Mouse (Mus musculus) stomach, adult 2 months (tissue): ENCODE results near the gene Olfr1396. TPM values are rescaled to one million over a fixed set of nuclear protein-coding genes. Genes with fewer than 3 reads are reported as not detected.

Experiments used
- polyA plus RNA-seq: library from polyadenylated mRNA; depleted of rRNA; stranded (reverse); fragments of >200 nt; gene quantifications from 2 replicates; pipeline ENCODE4 v1.2.3, GENCODE M21; 2012; rRNA removed

Olfr1396 gene
- 0.04 and 1.4 TPM in 2 replicates for polyA plus RNA-seq

DNA sequence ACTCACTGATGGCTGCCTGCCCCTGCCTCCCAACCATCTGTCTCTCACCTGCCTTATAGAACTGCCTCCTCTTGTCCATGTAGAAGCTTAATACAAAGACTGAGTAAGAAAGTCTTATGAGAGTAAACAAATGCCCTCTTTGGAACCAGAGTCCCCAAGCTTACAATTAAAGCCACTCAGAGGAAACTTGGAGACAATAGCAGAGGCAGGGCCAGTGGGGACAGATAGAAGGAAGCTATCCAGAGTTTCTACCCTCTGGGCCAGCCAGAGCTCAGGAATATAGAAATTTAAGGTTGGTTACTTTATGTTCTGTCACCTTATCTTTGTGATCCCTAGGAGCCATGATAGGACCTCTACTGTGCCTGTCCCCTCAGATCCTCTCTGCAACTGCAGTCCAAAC lies at the start of gene Olfr1396:
Gene Olfr1396 (minus strand): TSS at position 101 of the 400 bp plus-strand sequence.

DNA sequence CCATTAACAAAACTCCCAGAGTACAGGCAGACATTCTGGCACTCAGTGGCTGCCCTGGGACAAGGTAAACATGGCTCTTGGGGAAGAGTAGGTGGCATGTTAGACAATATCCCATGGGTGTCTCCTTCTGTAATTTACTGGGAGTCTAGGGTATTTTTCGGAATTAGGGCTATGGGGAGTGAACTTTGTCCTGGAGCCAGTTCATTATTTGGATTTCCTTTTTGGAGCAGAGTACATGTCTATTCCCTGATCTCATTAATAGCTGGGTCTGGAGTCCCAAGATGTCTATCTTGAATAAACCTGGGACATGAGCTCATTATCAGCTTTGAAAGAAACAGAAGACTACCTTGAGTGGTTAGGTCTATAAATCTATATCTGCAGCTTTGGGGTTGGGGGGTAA lies 39.4 kb upstream of the Olfr1396 start, which contains the start of gene Olfr1394:
Gene Olfr1394 (plus strand): TSS at position 301 of the 400 bp plus-strand sequence.

DNA sequence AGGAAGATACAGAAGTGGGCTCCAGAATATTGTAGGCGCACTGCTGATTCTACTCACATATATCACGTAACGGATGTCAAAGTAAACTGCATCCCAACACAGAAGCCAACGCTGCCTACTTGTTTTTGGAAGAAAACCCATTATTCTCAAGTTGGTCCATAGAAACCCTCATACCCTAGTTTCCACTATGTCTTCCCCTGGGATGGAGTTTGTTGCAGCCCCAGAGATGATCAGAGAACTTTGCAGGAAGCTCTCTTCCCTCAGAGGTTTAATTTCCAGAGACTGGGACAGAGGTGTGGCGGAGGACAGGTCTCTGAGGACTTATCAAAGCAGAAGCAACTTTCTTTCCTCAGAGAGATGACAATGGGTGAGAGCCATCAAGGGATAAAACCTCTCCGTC lies 27.3 kb upstream of the Olfr1396 start, which contains the start of gene Olfr1395:
Gene Olfr1395 (plus strand): TSS at position 301 of the 400 bp plus-strand sequence.

DNA sequence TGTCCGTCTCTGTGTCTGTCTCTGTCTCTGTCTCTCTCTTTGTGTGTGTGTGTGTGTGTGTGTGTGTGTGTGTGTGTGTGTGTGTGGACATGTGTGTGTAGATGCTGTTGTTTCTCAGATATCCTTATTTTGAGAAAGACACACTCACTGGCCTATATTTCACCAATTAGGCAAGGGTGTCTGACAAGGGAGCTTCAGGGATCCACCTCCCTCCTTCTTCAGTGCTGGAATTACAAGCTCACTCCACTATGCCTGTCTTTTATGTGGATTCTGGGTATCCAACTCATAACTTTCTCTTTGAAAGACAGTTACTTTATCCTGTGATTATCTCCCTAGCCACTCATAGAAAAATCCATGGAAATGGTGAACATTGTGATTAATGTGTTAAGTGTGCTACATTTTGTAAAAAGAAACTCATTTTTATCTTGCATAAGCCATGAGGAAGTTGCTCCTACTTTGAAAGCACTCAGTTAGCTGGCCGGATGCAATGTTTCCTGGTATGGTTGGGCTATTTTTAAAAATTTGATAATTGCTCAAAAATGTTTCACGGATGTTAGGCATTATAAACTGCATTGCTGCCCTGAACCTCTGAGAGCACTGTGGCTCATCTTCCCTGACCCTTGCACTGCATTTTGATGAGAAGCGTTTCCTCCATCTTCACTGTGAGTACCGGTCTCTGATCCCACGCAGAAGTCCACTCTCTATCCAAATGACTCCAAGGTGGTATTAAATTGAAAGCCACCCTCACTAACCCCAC lies 38.5 kb downstream of the Olfr1396 start, which contains the start of gene Ifi47:
Gene Ifi47 (plus strand): TSS at position 587 of the 757 bp plus-strand sequence.

DNA sequence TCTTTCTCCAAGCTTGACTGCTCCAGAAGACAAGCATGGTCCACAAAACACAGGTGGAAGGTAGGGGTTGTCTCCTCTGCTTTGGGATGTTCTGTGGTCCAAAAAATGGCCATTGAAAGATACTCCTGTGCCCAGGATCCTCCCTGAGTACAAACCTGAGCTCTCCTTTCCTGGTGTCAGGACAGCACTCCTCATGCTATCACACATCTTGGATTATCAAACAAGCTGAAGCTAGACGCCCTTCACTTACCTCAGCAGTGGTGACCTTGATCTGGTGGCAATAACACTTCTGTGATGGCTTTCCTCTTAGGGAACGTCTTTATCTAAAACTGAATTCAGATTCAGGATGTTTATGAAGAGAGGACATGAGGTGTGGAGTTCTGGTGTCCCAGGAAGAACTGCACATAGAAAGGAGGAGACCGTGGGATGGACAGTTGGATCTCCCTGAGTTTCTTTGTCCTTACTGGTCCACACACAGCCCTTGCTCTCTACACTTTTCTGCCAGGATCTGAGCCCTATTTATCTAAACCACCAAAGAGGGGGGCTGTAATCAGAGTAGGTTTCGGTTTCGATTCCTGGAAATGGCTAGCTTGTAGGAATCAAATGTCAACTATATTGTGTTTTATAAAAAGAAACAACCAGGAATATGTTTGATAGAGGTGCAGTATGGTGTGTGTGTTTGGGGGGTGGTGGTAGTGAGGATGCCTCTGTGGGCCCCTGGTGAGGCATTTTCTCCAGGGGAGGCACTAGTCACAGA lies 50.8 kb downstream of the Olfr1396 start, which contains the start of gene Tgtp2:
Gene Tgtp2 (minus strand): TSS at position 494 of the 757 bp plus-strand sequence.

Other genes with a start within 250 kb of the Olfr1396 start
- gene Irgm1, start 243.2 kb downstream of the Olfr1396 start, polyA plus RNA-seq, result 0.69 and 1.2 TPM in 2 replicates
- gene Gm5431, start 212.7 kb downstream of the Olfr1396 start, polyA plus RNA-seq, result not detected in 2 replicates
- 0.68 TPM in 2 replicates for gene Psme2b, start 168.7 kb downstream of the Olfr1396 start, polyA plus RNA-seq
- gene Olfr56, start 136.0 kb downstream of the Olfr1396 start, polyA plus RNA-seq, result 0.08 TPM in 1 of 2 replicates, not detected in the other
- gene 9930111J21Rik1, start 135.5 kb downstream of the Olfr1396 start, polyA plus RNA-seq, result 0.15 and 0.23 TPM in 2 replicates
- not detected in 2 replicates for gene Gm12185, start 122.6 kb downstream of the Olfr1396 start, polyA plus RNA-seq
- 0.02 and 0.05 TPM in 2 replicates for gene Tgtp1, start 120.7 kb downstream of the Olfr1396 start, polyA plus RNA-seq
- 0.02 and 0.11 TPM in 2 replicates for gene 9930111J21Rik2, start 63.6 kb downstream of the Olfr1396 start, polyA plus RNA-seq
- 0.09 and 0.44 TPM in 2 replicates for gene Tgtp2, start 50.7 kb downstream of the Olfr1396 start, polyA plus RNA-seq
- gene Ifi47, start 38.3 kb downstream of the Olfr1396 start, polyA plus RNA-seq, result 0.30 and 0.34 TPM in 2 replicates
- gene Olfr1395, start 27.4 kb upstream of the Olfr1396 start, polyA plus RNA-seq, result not detected in 2 replicates
- not detected in 2 replicates for gene Olfr1394, start 39.5 kb upstream of the Olfr1396 start, polyA plus RNA-seq
- 7.0 and 12.5 TPM in 2 replicates for gene Btnl9, start 72.3 kb upstream of the Olfr1396 start, polyA plus RNA-seq
- gene Zfp62, start 88.4 kb upstream of the Olfr1396 start, polyA plus RNA-seq, result 0.22 and 0.39 TPM in 2 replicates
- 48.7 and 50.1 TPM in 2 replicates for gene Mgat1, start 129.3 kb upstream of the Olfr1396 start, polyA plus RNA-seq
- not detected in 2 replicates for gene Olfr1393, start 163.4 kb upstream of the Olfr1396 start, polyA plus RNA-seq
- not detected in 2 replicates for gene Olfr1392, start 170.4 kb upstream of the Olfr1396 start, polyA plus RNA-seq
- gene Olfr10, start 189.9 kb upstream of the Olfr1396 start, polyA plus RNA-seq, result not detected in 2 replicates
- not detected in 2 replicates for gene Olfr1391, start 207.9 kb upstream of the Olfr1396 start, polyA plus RNA-seq
- not detected in 2 replicates for gene Olfr1390, start 220.3 kb upstream of the Olfr1396 start, polyA plus RNA-seq